ENCODE assay signal across 11 mouse cellular contexts in the genomic region with DNA sequence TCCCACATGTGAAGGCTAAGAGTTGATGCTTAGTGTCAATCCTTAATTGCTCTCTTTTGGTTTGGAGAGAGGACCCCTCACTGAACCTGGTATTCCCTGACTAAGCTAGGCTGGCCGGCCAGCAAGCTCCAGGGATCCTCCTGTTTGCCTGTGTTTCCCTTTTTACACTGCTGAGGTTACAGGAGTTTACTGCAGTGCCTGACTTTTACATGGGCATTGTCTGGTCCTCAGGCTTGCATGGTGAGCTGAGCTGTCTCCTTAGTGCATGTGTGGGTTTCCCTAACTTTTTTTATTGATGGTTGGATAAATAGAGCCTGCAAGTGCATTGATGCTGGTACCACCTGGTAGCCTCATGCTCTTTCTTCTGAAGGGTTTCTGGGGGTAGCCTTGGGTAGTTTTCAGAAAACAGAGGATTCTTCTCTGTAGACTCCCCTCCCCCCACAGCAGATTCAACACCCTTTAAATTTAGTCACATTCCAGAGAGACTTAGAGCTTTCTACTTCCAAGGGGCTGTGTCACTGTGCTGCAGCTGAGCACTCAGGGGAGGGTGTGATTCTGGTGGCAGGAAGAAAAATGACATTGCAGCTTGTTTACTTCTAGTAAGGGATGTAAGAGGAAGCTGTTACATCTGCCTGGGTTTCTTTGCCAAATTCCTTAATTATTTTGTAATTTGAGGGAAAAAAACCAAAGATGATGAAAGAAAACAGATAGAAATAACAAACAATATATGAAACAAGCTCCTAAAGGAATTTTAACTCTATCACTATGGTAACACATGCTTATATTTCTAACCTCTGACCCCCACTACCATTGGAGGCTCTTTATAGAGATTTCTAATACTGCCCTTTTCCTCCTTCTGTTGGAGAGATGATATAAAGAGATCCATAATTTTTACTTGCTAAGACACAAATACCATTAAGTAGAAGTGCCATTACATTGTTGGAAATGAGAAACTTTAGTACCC.
DNase-seq lines count a peak whose midpoint lies in the region; ATAC-seq and TF ChIP-seq lines count a peak whose summit lies in the region.
"Had no signal": no experiment of that assay in that cellular context is flagged by ENCODE, and none has a peak within 500 bp of the region (broad histone marks: within the 10 kb centered on the region; RNA-seq: fewer than 3 reads in every experiment).

No protein-coding gene starts in this region.

- no peak overlapping the region for H3K4me3 ChIP-seq in heart, embryonic 12.5 days
- no peak overlapping the region for H3K4me3 ChIP-seq in lung, embryonic 14.5 days (ENCODE audit: low read depth, low read length)
- no peak overlapping the region for H3K4me3 ChIP-seq in lung, adult 2 months (replicated peaks; ENCODE audit: extremely low read depth, low read depth, low read length)
- H3K4me3 ChIP-seq: gastrocnemius, adult 2 months; liver, embryonic 13.5 days; midbrain, embryonic 13.5 days; neural tube, embryonic 13.5 days had no signal

- H3K4me1 ChIP-seq in heart, embryonic 12.5 days (replicated peaks): peaks cover 7% of the 10 kb centered on the region; the same call in 1 of the 2 replicates
- H3K4me1 ChIP-seq in lung, embryonic 14.5 days (ENCODE audit: insufficient read depth): no peaks in the 10 kb centered on the region
- peaks cover 4% of the 10 kb centered on the region; the same call in 1 of the 2 replicates for H3K4me1 ChIP-seq in lung, adult 2 months (ENCODE audit: control insufficient read depth, insufficient read depth, low read length)
- H3K4me1 ChIP-seq: liver, embryonic 13.5 days; midbrain, embryonic 13.5 days; neural tube, embryonic 13.5 days had no signal

- H3K27me3 ChIP-seq in heart, embryonic 12.5 days (replicated peaks): no peaks in the 10 kb centered on the region
- no peaks in the 10 kb centered on the region for H3K27me3 ChIP-seq in lung, embryonic 14.5 days (ENCODE audit: insufficient read depth, low read length)
- H3K27me3 ChIP-seq: liver, embryonic 13.5 days; midbrain, embryonic 13.5 days; neural tube, embryonic 13.5 days had no signal

- no peaks in the 10 kb centered on the region for H3K36me3 ChIP-seq in heart, embryonic 12.5 days
- no peaks in the 10 kb centered on the region for H3K36me3 ChIP-seq in lung, embryonic 14.5 days (ENCODE audit: insufficient read depth)
- H3K36me3 ChIP-seq: liver, embryonic 13.5 days; midbrain, embryonic 13.5 days; neural tube, embryonic 13.5 days had no signal

- no peak for TF ChIP-seq CTCF in lung, embryonic 14.5 days (IDR thresholded peaks at IDR 0.05; ENCODE audit: low read depth)
- no peak for TF ChIP-seq CTCF in lung, adult 2 months (IDR thresholded peaks at IDR 0.05; ENCODE audit: insufficient read depth, low read length)

- H3K4me2 ChIP-seq in heart, embryonic 12.5 days: no peak overlapping the region
- no peak overlapping the region for H3K4me2 ChIP-seq in lung, embryonic 14.5 days
- H3K4me2 ChIP-seq: liver, embryonic 13.5 days; midbrain, embryonic 13.5 days; neural tube, embryonic 13.5 days had no signal

- peak; percentile 11 for DNase-seq in heart, adult 8-10 months (ENCODE audit: low spot score)
- peak; percentile 90 for DNase-seq in lung, embryonic 14.5 days
- no peak for DNase-seq in lung, adult 2 months
- DNase-seq in kidney, postnatal 4 days: peak; percentile 17 to 20
- DNase-seq in left cerebral cortex, postnatal 4 days: no peak
- DNase-seq in cerebellum, postnatal 36 days: no peak
- DNase-seq: gastrocnemius, adult 2 months; liver, embryonic 13.5 days had no signal

- no peak overlapping the region for H3K27ac ChIP-seq in heart, embryonic 12.5 days (ENCODE audit: poor library complexity, severe bottlenecking)
- H3K27ac ChIP-seq in lung, embryonic 14.5 days (ENCODE audit: low read depth): peak overlapping the region; percentile 38; the same call in 1 of the 2 replicates
- H3K27ac ChIP-seq: gastrocnemius, adult 2 months; liver, embryonic 13.5 days; midbrain, embryonic 13.5 days; neural tube, embryonic 13.5 days had no signal

- WGBS in heart, embryonic 12.5 days: 58% methylated on average over 1 of the region's 1 CpGs
- 32% methylated on average over 1 of the region's 1 CpGs for WGBS in lung, embryonic 14.5 days
- 42% methylated on average over 1 of the region's 1 CpGs for WGBS in lung, adult 2 months

- no peak for TF ChIP-seq POLR2A in lung, adult 2 months (IDR thresholded peaks at IDR 0.05; ENCODE audit: borderline replicate concordance, extremely low read depth, low read depth, low read length)

- no peak overlapping the region for H3K9ac ChIP-seq in heart, embryonic 12.5 days
- H3K9ac ChIP-seq in lung, embryonic 14.5 days: no peak overlapping the region
- H3K9ac ChIP-seq: liver, embryonic 13.5 days; midbrain, embryonic 13.5 days; neural tube, embryonic 13.5 days had no signal

- ATAC-seq in heart, embryonic 12.5 days (ENCODE audit: insufficient number of reproducible peaks, low FRiP score): no peak
- peak; percentile 95 for ATAC-seq in lung, embryonic 14.5 days (ENCODE audit: insufficient read depth)

- H3K9me3 ChIP-seq in heart, embryonic 12.5 days (replicated peaks): no peaks in the 10 kb centered on the region
- no peaks in the 10 kb centered on the region for H3K9me3 ChIP-seq in lung, embryonic 14.5 days (ENCODE audit: low read depth, low read length)
- H3K9me3 ChIP-seq: liver, embryonic 13.5 days; midbrain, embryonic 13.5 days; neural tube, embryonic 13.5 days had no signal

- intact Hi-C loops in left cerebral cortex, postnatal 4 days (cut with DNase I): no loop called here

Comparison
In these comparisons a context has a peak if more than half of its experiments do, and no peak if none do; other contexts are left out.
1. DNase-seq: peak in heart, adult 8-10 months (single experiment), lung, embryonic 14.5 days (single experiment) and kidney, postnatal 4 days (2 of 2); none in lung, adult 2 months (single experiment), left cerebral cortex, postnatal 4 days (single experiment) and cerebellum, postnatal 36 days (0 of 2).